Mouse (Mus musculus) v-Abl transformed pro-B cells (cell line): ENCODE results near the gene Daxx.
"Not testable (repeated sequence)": the region's sequence is repeated elsewhere in the genome, so short reads cannot be mapped to it uniquely, and the experiment has no call there.

Experiments used
- in situ Hi-C, 2 experiments: fragments of 400-800 bp; cut with MboI; formaldehyde crosslinking; loops; one replicate each; pipeline ENCODE4 v1.15.1; 2025; ENCODE audit not compliant: unreplicated experiment in 2 of 2

The Daxx gene

GRCm38 (mm10) chr17:33901653-33902052, 7.6 kb upstream of the Daxx start:
- in situ Hi-C loops: no loop called here

DNA sequence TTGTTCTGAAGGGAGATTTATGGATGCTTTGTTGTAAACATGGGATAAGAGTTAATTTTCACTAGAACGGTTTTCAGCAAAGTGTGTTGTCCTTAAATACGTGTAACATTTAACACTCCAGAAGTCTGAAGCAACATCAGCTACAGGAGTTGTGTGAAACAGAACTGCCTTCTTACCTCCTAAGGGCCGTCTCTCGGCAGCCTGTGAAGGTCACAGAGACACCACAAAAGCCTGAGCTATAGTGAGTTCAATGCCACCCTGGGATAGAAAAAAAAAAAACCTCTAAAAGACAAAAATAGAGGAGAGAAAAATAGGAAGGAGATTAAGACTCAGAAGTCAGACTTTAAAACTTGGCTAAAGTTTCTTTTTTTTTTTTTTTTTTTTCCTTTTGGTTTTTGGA, 7.1 kb upstream of the Daxx start:
- in situ Hi-C loops: no loop called here

DNA sequence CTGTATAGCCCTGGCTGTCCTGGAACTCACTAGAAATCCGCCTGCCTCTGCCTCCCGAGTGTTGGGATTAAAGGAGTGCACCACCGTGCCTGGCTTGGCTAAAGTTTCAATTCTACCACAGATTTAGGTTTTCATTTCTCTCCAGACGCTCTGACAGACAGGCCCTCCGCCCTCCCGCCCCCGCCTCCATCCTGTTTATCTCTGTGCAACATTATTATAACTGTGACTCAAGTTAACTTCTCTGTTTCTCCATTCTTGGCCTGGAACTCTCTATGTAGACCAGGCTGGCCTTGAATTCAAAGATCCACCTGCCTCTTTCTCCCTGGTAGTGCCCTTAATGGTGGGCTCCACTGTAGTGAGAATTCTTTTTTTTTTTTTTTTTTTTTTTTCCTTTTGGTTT, 6.7 kb upstream of the Daxx start:
- in situ Hi-C loops: no loop called here

DNA sequence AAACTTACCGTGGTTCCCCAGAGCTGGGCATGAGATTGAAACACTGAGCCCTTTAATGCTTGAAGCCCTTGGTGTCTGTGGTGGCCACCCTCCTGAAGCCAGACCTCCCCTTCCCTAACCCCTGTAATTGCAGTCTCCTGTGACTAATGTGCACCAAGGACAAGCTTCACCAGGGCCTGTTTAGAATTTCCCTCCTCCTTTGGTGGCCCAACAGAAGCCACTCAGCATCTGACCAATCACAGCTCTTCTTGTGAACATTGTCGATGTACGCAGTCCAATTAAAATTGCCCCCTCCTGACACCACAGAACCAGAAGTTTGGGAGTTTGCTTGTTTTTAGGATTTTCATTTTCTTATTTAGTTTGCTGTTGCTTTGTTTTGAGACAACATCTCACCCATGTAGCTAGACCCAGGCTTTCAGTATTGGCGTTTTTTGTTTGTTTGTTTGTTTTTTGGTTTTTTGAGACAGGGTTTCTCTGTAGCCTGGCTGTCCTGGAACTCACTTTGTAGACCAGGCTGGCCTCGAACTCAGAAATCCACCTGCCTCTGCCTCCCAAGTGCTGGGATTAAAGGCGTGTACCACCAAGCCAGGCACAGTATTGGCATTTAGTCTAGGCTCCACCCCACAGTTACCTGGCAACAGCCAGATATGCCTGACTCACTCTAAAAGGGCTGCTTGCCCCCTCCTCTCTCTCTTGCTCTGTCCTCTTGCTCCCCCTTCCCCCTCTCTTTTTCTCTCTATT, 5.1 kb upstream of the Daxx start:
- in situ Hi-C loops: not testable (repeated sequence)

- in situ Hi-C loops: not testable (repeated sequence)
Observed at GRCm38 (mm10) chr17:33904835-33905234, 4.4 kb upstream of the Daxx start, which contains the start of gene Platr17. Gene Platr17 (plus strand): TSS chr17:33905135.

DNA sequence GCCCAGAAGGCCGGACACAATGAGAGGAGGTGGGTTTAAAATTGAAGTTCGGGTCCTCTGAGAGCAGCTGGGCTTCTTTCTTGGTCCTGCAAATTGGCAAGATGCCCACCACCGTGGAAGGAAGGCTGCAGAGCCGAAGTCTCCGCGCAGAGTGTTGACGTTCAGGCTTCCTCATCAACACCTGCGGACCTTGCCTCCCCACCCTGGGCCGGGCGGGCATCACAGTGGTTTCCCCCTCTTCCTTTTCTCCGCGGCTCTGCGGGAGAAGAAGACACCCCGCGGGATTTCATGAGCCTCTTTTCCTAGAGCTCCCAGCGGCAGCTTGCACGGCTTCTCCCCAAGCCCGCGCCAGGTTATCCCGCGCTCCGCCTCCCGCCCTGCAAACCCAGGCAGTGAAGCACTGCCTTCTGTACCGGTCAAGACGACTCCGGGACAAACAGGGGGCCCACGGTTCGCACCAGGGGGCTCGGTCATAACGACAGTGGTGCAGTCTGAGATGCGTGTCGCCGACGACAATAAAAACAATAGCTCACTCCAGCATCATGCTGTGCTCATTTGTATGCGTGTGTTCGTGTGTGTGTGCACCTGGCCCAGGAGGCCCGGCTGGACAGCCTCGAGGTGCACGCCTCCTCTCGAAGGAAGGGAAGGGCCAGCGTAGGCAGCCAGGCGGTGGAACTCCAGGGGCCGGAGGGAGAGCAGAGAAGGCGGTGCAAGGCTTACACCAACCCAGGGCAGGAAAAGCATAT, 710 bp upstream of the Daxx start:
- in situ Hi-C loops: no loop called here

DNA sequence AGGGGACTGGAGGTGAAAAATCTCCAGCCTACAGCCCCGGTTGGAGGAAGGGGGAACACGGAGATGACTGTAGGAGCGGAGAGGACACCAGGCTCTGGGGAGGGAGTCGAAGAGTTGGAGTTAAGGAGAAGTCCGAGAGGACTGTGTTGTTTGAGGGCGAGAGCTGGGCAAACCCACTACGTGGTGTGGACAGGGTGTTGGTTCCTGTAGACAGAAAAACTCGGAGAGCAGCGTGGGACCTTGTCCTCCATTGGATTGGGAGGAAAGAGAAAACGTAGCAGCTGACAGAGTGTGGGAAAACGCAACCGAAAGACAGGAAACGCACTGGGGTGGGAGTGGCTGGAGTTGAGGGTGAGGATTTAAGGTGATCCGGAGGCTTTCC, 646 bp downstream of the Daxx start:
- in situ Hi-C loops: no loop called here

DNA sequence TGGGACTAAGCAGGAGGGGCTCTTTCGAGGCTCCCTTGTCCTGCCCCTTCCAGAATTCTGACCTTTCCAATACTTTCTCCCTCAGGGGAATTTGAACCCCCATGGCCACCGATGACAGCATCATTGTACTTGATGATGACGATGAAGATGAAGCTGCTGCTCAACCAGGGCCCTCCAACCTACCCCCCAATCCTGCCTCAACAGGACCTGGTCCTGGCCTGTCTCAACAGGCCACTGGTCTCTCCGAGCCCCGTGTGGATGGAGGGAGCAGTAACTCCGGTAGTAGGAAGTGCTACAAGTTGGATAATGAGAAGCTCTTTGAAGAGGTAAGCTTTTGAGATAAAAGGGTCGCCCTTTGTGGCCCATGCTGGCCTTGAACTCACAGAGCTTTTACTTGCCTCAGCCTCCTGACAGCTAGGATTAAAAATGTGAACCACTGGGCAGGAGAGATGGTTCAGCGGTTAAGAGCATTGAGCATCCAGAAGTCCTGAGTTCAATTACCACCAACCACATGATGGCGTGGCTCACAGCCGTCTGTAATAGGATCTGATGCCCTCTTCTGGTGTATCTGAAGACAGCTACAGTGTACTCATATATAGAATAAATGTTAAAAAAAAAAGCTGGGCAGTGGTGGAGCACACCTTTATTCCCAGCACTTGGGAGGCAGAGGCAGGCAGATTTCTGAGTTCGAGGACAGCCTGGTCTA, 1.3 kb downstream of the Daxx start:
- in situ Hi-C loops: no loop called here

DNA sequence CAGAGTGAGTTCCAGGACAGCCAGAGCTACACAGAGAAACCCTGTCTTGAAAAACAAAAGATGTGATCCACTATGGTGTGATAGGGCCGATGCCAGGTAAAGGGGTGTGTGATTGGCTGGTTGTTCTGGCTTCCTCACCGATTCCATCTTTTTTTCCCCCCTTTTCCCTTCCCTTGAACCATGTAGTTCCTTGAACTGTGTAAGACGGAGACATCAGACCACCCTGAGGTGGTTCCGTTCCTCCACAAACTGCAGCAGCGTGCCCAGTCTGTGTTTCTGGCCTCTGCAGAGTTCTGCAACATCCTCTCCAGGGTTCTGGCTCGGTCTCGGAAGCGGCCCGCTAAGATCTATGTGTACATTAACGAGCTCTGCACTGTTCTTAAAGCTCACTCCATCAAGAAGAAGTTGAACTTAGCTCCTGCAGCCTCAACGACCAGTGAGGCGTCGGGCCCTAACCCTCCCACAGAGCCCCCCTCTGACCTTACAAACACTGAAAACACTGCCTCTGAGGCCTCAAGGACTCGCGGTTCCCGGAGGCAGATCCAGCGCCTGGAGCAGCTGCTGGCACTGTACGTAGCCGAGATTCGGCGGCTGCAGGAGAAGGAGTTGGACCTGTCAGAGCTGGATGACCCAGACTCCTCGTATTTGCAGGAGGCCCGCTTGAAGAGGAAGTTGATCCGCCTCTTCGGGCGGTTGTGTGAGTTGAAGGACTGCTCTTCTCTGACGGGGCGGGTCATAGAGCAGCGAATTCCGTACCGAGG, 2.0 kb downstream of the Daxx start:
- in situ Hi-C loops: no loop called here

DNA sequence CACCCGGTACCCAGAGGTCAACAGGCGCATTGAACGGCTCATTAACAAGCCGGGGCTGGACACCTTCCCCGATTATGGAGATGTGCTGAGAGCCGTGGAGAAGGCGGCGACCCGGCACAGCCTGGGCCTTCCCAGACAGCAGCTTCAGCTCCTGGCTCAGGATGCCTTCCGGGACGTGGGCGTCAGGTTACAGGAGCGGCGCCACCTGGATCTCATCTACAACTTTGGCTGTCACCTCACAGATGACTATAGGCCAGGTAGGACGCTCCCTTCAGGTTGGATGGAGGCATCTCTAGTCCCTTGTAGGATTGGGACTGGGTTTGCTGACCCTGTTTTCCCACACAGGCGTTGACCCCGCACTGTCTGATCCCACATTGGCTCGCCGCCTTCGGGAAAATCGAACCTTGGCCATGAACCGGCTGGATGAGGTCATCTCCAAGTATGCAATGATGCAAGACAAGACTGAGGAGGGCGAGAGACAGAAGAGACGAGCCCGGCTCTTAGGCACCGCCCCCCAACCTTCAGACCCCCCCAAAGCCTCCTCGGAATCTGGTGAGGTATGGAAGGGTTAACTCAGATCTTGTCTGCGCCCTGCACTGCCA, 2.7 kb downstream of the Daxx start:
- in situ Hi-C loops: no loop called here

GRCm38 (mm10) chr17:33913264-33913663, 4.0 kb downstream of the Daxx start:
- in situ Hi-C loops: no loop called here

- in situ Hi-C loops: no loop called here
Observed at GRCm38 (mm10) chr17:33913905-33914304, 4.7 kb downstream of the Daxx start.

GRCm38 (mm10) chr17:33914969-33915391, 5.8 kb downstream of the Daxx start:
- in situ Hi-C loops: no loop called here

GRCm38 (mm10) chr17:33915671-33916250, 6.5 kb downstream of the Daxx start, which contains the start of the genes Tapbp and Zbtb22:
Gene Tapbp (plus strand): TSS chr17:33915899.
Gene Zbtb22 (plus strand): TSS chr17:33915904.
- in situ Hi-C loops: no loop called here

DNA sequence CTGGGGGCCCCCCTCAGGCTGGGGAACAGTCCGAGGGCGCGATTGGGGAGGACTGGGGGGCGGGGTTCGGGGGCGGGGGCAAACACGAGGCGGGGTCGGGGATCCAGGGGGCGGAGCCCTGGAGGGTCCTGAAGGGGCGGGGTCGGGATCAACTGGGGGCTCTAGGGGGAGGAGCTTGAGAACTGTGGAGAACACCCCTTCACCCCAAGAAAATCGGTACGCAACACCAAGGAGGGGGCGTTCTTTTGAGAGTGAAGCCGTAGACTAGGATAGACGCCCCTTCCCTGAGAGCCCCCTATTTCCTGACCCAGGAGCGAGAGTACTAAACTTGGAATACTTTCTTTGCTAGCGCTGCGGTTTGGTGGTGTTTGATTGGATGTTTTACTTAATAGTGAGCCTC, 7.1 kb downstream of the Daxx start:
- in situ Hi-C loops: no loop called here

GRCm38 (mm10) chr17:33916847-33917655, 7.8 kb downstream of the Daxx start:
- in situ Hi-C loops: no loop called here

DNA sequence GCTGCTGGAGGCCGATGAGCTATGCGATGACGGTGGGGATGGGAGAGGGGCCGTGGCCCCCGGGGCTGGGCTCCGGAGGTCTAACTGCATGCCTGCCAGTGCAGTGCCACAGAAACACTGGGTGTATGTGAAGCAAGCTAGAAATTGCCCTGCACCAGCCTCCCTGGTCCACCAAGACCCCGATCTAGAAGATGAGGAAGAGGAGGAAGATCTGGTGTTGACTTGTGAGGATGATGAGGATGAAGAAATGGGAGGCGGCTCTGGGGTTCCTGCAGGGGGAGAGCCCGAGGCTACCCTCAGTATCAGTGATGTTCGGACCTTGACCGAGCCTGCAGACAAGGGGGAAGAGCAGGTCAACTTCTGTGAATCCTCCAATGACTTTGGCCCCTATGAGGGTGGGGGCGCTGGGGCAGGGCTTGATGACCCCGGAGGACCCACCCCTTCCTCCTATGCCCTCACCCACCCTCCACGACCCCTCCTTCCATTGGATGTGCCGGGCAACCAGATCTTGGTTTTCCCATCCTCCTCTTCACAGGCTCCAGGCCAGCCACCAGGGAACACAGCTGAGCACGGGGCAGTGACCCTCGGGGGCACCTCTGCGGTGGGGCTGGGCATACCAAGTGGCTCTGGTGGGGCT, 8.6 kb downstream of the Daxx start:
- in situ Hi-C loops: no loop called here
